ENCODE assay signal across 9 mouse cellular contexts in genomic region chr1:73828996-73829395, GRCm38 (mm10).
DNase-seq lines count a peak whose midpoint lies in the region; ATAC-seq and TF ChIP-seq lines count a peak whose summit lies in the region.
"Had no signal": no experiment of that assay in that cellular context is flagged by ENCODE, and none has a peak within 500 bp of the region (broad histone marks: within the 10 kb centered on the region; RNA-seq: fewer than 3 reads in every experiment).

No protein-coding gene starts in this region.

- H3K27ac ChIP-seq in intestine, postnatal 0 days (ENCODE audit: low read depth, low read length) = no peak overlapping the region
- no peak overlapping the region for H3K27ac ChIP-seq in intestine, embryonic 16.5 days (ENCODE audit: low read length)
- H3K27ac ChIP-seq: embryonic facial prominence, embryonic 12.5 days; liver, embryonic 13.5 days had no signal

- H3K36me3 ChIP-seq in intestine, postnatal 0 days (ENCODE audit: control insufficient read depth, insufficient read depth) = no peaks in the 10 kb centered on the region
- no peaks in the 10 kb centered on the region for H3K36me3 ChIP-seq in intestine, embryonic 16.5 days (ENCODE audit: control insufficient read depth, insufficient read depth, low read length)
- H3K36me3 ChIP-seq: embryonic facial prominence, embryonic 12.5 days; liver, embryonic 13.5 days had no signal

- H3K9ac ChIP-seq in intestine, postnatal 0 days (ENCODE audit: low read depth, low read length) = no peak overlapping the region
- no peak overlapping the region; the same call in 1 of the 2 replicates for H3K9ac ChIP-seq in intestine, embryonic 16.5 days (ENCODE audit: low read depth, low read length)
- H3K9ac ChIP-seq: embryonic facial prominence, embryonic 12.5 days; liver, embryonic 13.5 days had no signal

- DNase-seq in kidney, postnatal 14 days = peak; percentile 21
- no peak for DNase-seq in kidney, adult 18-20 months
- peak; percentile 25 for DNase-seq in T-cell, adult 2 months (ENCODE audit: low spot score)
- DNase-seq in layer of hippocampus, postnatal 10 days (ENCODE audit: low spot score in 2 of 2) = peak; percentile 63 to 76
- DNase-seq: liver, embryonic 13.5 days had no signal

- no peak overlapping the region for H3K4me3 ChIP-seq in intestine, postnatal 0 days (ENCODE audit: low read depth, low read length)
- no peak overlapping the region for H3K4me3 ChIP-seq in intestine, embryonic 16.5 days (ENCODE audit: low read length)
- H3K4me3 ChIP-seq: embryonic facial prominence, embryonic 12.5 days; liver, embryonic 13.5 days had no signal

- peak; percentile 80 for ATAC-seq in cerebellum, adult (ENCODE audit: insufficient number of reproducible peaks, low FRiP score, low TSS enrichment)
- ATAC-seq in intestine, postnatal 0 days = no peak
- ATAC-seq in intestine, embryonic 16.5 days = no peak

- WGBS in intestine, postnatal 0 days = 63% methylated on average over 10 of the region's 10 CpGs
- WGBS in intestine, embryonic 16.5 days = 52% methylated on average over 10 of the region's 10 CpGs

- no peak overlapping the region for H3K4me2 ChIP-seq in intestine, postnatal 0 days (replicated peaks; ENCODE audit: low read depth)
- H3K4me2 ChIP-seq in intestine, embryonic 16.5 days (ENCODE audit: low read depth, low read length) = no peak overlapping the region
- H3K4me2 ChIP-seq: embryonic facial prominence, embryonic 12.5 days; liver, embryonic 13.5 days had no signal

- H3K9me3 ChIP-seq in intestine, postnatal 0 days (ENCODE audit: control insufficient read depth) = no peaks in the 10 kb centered on the region
- H3K9me3 ChIP-seq in intestine, embryonic 16.5 days (ENCODE audit: control insufficient read depth, low read length) = no peaks in the 10 kb centered on the region
- H3K9me3 ChIP-seq: embryonic facial prominence, embryonic 12.5 days; liver, embryonic 13.5 days had no signal

- H3K27me3 ChIP-seq in intestine, postnatal 0 days (replicated peaks; ENCODE audit: control insufficient read depth, insufficient read depth, low read length) = no peaks in the 10 kb centered on the region
- H3K27me3 ChIP-seq in intestine, embryonic 16.5 days (replicated peaks; ENCODE audit: control insufficient read depth, insufficient read depth, low read length) = no peaks in the 10 kb centered on the region
- H3K27me3 ChIP-seq: embryonic facial prominence, embryonic 12.5 days; liver, embryonic 13.5 days had no signal

- H3K4me1 ChIP-seq in intestine, postnatal 0 days (replicated peaks; ENCODE audit: control insufficient read depth, insufficient read depth, low read length) = no peaks in the 10 kb centered on the region
- H3K4me1 ChIP-seq in intestine, embryonic 16.5 days (ENCODE audit: control insufficient read depth, insufficient read depth, low read length) = peaks cover 6% of the 10 kb centered on the region; the same call in 1 of the 2 replicates
- H3K4me1 ChIP-seq: liver, embryonic 13.5 days had no signal

- TF ChIP-seq CTCF in intestine, postnatal 0 days (IDR thresholded peaks at IDR 0.05; ENCODE audit: low read depth) = no peak
